Mouse (Mus musculus) midbrain, embryonic 14.5 days (tissue): Measurements from ENCODE around the gene Hivep2. TPM values are rescaled to one million over a fixed set of nuclear protein-coding genes. Genes with fewer than 3 reads are reported as not detected.

ENCODE experiments used
- ATAC-seq: fragments of 200-750 bp; cut with Nextera tagmentation; 2 replicates; pipeline ENCODE4 v1.8.0; 2017; ENCODE audit warnings: moderate number of reproducible peaks, moderate library complexity; ENCODE audit not compliant: low FRiP score, low TSS enrichment
- DNase-seq: peaks from one replicate; pipeline ENCODE4 v3.0.0-alpha.2; 2015
- H3K27ac ChIP-seq: fragments of 300-500 bp; sonication (generic); replicated peaks from 2 replicates; pipeline ENCODE4 v1.5.1; 2014; ENCODE audit warnings: mild to moderate bottlenecking, low read depth, low read length, moderate library complexity
- H3K27me3 ChIP-seq: fragments of 300-500 bp; sonication (generic); 2 replicates; pipeline ENCODE4 v1.6.1; 2014; ENCODE audit warnings: low read length, control low read depth, mixed read lengths; ENCODE audit not compliant: control insufficient read depth, insufficient read depth
- H3K36me3 ChIP-seq: fragments of 300-500 bp; sonication (generic); 2 replicates; pipeline ENCODE4 v1.6.1; 2014; ENCODE audit warnings: low read length, control low read depth; ENCODE audit not compliant: control insufficient read depth, insufficient read depth
- H3K4me1 ChIP-seq: fragments of 300-500 bp; sonication (generic); 2 replicates; pipeline ENCODE4 v1.6.1; 2014; ENCODE audit warnings: mild to moderate bottlenecking, antibody characterized with exemption, low read length, control low read depth; ENCODE audit not compliant: control insufficient read depth, insufficient read depth
- H3K4me2 ChIP-seq: fragments of 300-500 bp; sonication (generic); 2 replicates; pipeline ENCODE4 v1.6.1; 2014; ENCODE audit warnings: mild to moderate bottlenecking, low read length, moderate library complexity
- H3K4me3 ChIP-seq: fragments of 300-500 bp; sonication (generic); replicated peaks from 2 replicates; pipeline ENCODE4 v1.5.1; 2014; ENCODE audit warnings: low read depth, low read length
- H3K9ac ChIP-seq: fragments of 300-500 bp; sonication (generic); replicated peaks from 2 replicates; pipeline ENCODE4 v1.6.1; 2014; ENCODE audit warnings: mild to moderate bottlenecking, low read length, moderate library complexity
- H3K9me3 ChIP-seq: fragments of 300-500 bp; sonication (generic); 2 replicates; pipeline ENCODE4 v1.6.1; 2016; ENCODE audit warnings: low read length, control low read depth, mixed read lengths; ENCODE audit not compliant: control insufficient read depth
- WGBS: fragments of 180-500 bp; shearing (Covaris S2); extraction: QIAGEN DNeasy Blood & Tissue Kit; methylation state at CpG from one replicate; pipeline ENCODE4 v1.1.7; 2014; 5-methylcytosine and 5-hydroxymethylcytosine counted together
- polyA plus RNA-seq: library from polyadenylated mRNA; unstranded; fragments of >200 nt; fragmentation: Nextera tagmentation; extraction: Ambion mirVana; gene quantifications from 2 replicates; pipeline ENCODE4 v1.2.1, GENCODE M21; 2014

Hivep2 gene
- polyA plus RNA-seq, 1 experiment from 2014 or later = 12.8 TPM

GRCm38 (mm10) chr10:13982769-13983381 lies 17.0 kb downstream of the Hivep2 start:
- Histone ChIP-seq H3K27me3 (no peaks in the 10 kb centered on the region), H3K9ac (peak overlapping the region; percentile 81), H3K27ac (peak overlapping the region; percentile 84), H3K4me1 (peaks cover 10% of the 10 kb centered on the region; the same call in 1 of the 2 replicates), H3K9me3 (no peaks in the 10 kb centered on the region), H3K4me2 (peak overlapping the region; percentile 82), H3K36me3 (no peaks in the 10 kb centered on the region), H3K4me3 (peak overlapping the region; percentile 58)
- under 1% methylated on average over 34 of the region's 34 CpGs for WGBS
- DNase-seq = peak; percentile 78
- ATAC-seq = peak; percentile 86

- DNase-seq (peak; percentile 51), ATAC-seq (no peak)
- peak overlapping the region; percentile 58 for H3K4me3 ChIP-seq
- no peak overlapping the region for H3K9ac ChIP-seq
- no peak overlapping the region for H3K27ac ChIP-seq
- H3K36me3 ChIP-seq = no peaks in the 10 kb centered on the region
- peaks cover 10% of the 10 kb centered on the region; the same call in 1 of the 2 replicates for H3K4me1 ChIP-seq
- peak overlapping the region; percentile 82 for H3K4me2 ChIP-seq
- no peaks in the 10 kb centered on the region for H3K27me3 ChIP-seq
- WGBS = 49% methylated on average over 12 of the region's 12 CpGs
- no peaks in the 10 kb centered on the region for H3K9me3 ChIP-seq
These were observed 17.8 kb downstream of the Hivep2 start for GRCm38 (mm10) chr10:13983631-13984030.

GRCm38 (mm10) chr10:13984233-13984632 lies 18.4 kb downstream of the Hivep2 start:
- ATAC-seq (no peak), DNase-seq (no peak)
- Histone ChIP-seq H3K36me3 (no peaks in the 10 kb centered on the region), H3K4me1 (peaks cover 10% of the 10 kb centered on the region; the same call in 1 of the 2 replicates), H3K9ac (no peak overlapping the region), H3K27ac (no peak overlapping the region), H3K9me3 (no peaks in the 10 kb centered on the region), H3K4me2 (no peak overlapping the region), H3K4me3 (no peak overlapping the region), H3K27me3 (no peaks in the 10 kb centered on the region)

- peaks cover 10% of the 10 kb centered on the region; the same call in 1 of the 2 replicates for H3K4me1 ChIP-seq
- no peaks in the 10 kb centered on the region for H3K27me3 ChIP-seq
- ATAC-seq = no peak
- no peak overlapping the region for H3K4me3 ChIP-seq
- no peak overlapping the region for H3K9ac ChIP-seq
- H3K36me3 ChIP-seq = no peaks in the 10 kb centered on the region
- DNase-seq = no peak
- H3K9me3 ChIP-seq = no peaks in the 10 kb centered on the region
- no peak overlapping the region for H3K4me2 ChIP-seq
- H3K27ac ChIP-seq = no peak overlapping the region
- 88% methylated on average over 2 of the region's 2 CpGs for WGBS
These were observed 20.7 kb downstream of the Hivep2 start for GRCm38 (mm10) chr10:13986539-13986938.

- Histone ChIP-seq H3K9me3 (no peaks in the 10 kb centered on the region), H3K36me3 (no peaks in the 10 kb centered on the region), H3K27me3 (no peaks in the 10 kb centered on the region), H3K4me2 (no peak overlapping the region), H3K27ac (no peak overlapping the region), H3K4me1 (peaks cover 10% of the 10 kb centered on the region; the same call in 1 of the 2 replicates), H3K9ac (no peak overlapping the region), H3K4me3 (no peak overlapping the region)
- DNase-seq (no peak), ATAC-seq (no peak)
- whole genome bisulfite sequencing = 91% methylated on average over 3 of the region's 3 CpGs
These were observed 21.5 kb downstream of the Hivep2 start for GRCm38 (mm10) chr10:13987336-13987735.

GRCm38 (mm10) chr10:13988280-13988679 lies 22.4 kb downstream of the Hivep2 start:
- DNase-seq (no peak), ATAC-seq (no peak)

GRCm38 (mm10) chr10:13988757-13989156 lies 22.9 kb downstream of the Hivep2 start:
- Histone ChIP-seq H3K4me3 (no peak overlapping the region), H3K4me2 (no peak overlapping the region), H3K36me3 (no peaks in the 10 kb centered on the region), H3K27ac (no peak overlapping the region), H3K4me1 (no peaks in the 10 kb centered on the region), H3K9me3 (no peaks in the 10 kb centered on the region), H3K9ac (no peak overlapping the region), H3K27me3 (no peaks in the 10 kb centered on the region)
- ATAC-seq = no peak
- 94% methylated on average over 4 of the region's 4 CpGs for WGBS
- no peak for DNase-seq

More at GRCm38 (mm10) chr10:13988280-13988679, 22.4 kb downstream of the Hivep2 start:
- H3K4me3 ChIP-seq = no peak overlapping the region
- H3K9me3 ChIP-seq = no peaks in the 10 kb centered on the region
- no peak overlapping the region for H3K4me2 ChIP-seq
- no peaks in the 10 kb centered on the region for H3K27me3 ChIP-seq
- H3K9ac ChIP-seq = no peak overlapping the region
- no peaks in the 10 kb centered on the region for H3K36me3 ChIP-seq
- peaks cover 4% of the 10 kb centered on the region; the same call in 1 of the 2 replicates for H3K4me1 ChIP-seq
- WGBS = 81% methylated on average over 9 of the region's 9 CpGs
- no peak overlapping the region for H3K27ac ChIP-seq

- no peak overlapping the region for H3K4me2 ChIP-seq
- 76% methylated on average over 2 of the region's 2 CpGs for WGBS
- no peaks in the 10 kb centered on the region for H3K27me3 ChIP-seq
- H3K9me3 ChIP-seq = no peaks in the 10 kb centered on the region
- no peak overlapping the region for H3K9ac ChIP-seq
- H3K27ac ChIP-seq = no peak overlapping the region
- ATAC-seq (no peak), DNase-seq (no peak)
- no peaks in the 10 kb centered on the region for H3K4me1 ChIP-seq
- H3K4me3 ChIP-seq = no peak overlapping the region
- H3K36me3 ChIP-seq = no peaks in the 10 kb centered on the region
These were observed 25.0 kb downstream of the Hivep2 start for GRCm38 (mm10) chr10:13990842-13991241.

- no peak for ATAC-seq
- Histone ChIP-seq H3K9ac (no peak overlapping the region), H3K27me3 (no peaks in the 10 kb centered on the region), H3K4me2 (no peak overlapping the region), H3K9me3 (no peaks in the 10 kb centered on the region), H3K27ac (no peak overlapping the region), H3K36me3 (no peaks in the 10 kb centered on the region), H3K4me1 (no peaks in the 10 kb centered on the region), H3K4me3 (no peak overlapping the region)
- 87% methylated on average over 6 of the region's 6 CpGs for WGBS
- no peak for DNase-seq
These were observed 27.5 kb downstream of the Hivep2 start for GRCm38 (mm10) chr10:13993411-13993810.
